Mouse (Mus musculus) liver, adult (tissue): Measurements from ENCODE around the gene Vmn1r183.

Experiments
- GATA4 ChIP-seq: IDR thresholded peaks from 2 replicates; pipeline ENCODE4 v1.6.1; 2014; ENCODE audit warnings: mild to moderate bottlenecking, low read length; ENCODE audit not compliant: insufficient replicate concordance

The Vmn1r183 gene

DNA sequence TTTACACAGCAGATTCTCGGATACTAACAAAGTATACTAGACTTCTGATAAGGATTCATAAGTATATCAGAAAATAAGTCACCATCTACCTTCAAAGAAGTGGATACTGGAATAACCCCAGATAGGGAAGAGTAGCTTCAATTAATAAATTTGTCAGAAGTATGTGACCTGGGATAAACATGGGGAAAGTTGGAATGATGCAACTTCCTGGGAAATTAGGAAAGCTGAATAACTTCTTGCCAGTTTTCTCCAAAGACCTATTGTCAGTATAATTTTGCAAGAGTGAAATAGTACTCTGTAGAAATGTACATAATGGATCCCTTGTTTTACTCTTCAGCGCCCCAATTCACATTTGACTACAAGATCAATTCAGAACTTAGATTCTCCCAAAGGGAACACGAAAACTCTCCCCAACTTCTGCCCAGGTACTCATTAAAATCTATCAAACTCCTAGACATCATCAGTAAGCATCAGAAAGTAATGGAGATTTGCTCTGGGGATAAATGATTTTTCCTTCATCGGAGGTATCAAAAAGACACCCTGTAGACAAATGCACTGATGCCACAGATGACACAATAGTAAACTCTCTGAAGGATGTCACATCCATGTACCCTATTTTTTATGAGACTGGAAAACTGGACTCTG, at the start of gene Vmn1r183:
Gene Vmn1r183, plus strand, starts transcription at position 595 of the 645 bp plus-strand sequence.
- TF ChIP-seq GATA4: no peak

DNA sequence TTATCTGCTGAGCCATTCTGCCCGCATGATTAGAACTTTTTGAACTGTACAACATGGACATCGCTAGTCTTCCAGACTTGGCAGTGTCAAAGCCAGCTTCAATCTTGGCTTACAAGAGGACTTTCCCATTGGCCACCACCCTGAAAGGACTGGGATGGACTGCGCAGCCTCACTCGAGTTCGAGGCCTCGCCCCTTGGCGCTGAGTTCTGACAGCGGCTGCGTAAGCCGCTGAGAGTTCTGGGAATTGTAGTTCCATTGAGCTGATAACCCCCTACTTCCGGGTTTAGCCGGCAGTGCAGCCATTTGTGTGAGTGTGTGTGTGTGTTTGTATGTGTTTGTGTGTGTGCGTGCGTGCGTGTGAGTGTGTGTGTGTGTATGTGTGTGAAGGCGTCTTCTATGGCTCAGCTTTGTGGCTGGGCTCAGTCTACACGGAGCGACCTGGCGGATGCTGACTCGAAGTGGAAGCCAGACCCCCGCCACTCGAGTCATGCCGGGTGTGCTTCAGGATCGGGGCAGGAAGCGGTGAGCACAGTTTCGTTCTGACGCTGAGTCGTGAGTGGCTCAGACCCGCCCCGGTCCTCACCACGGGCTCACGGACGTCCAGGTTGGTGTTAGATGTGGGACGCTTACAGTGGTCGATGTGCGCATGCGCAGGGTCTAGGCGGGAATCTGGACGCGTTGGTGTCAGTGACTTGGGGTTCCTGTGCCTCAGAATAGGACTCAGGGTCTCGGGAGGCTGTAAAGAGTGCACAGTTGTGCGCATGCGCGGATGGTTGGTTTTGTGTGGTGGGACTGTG, 28.8 kb downstream of the Vmn1r183 start, which contains the start of gene Zfp180:
Gene Zfp180, plus strand, starts transcription at position 291 of the 798 bp plus-strand sequence.
- TF ChIP-seq GATA4: peak; percentile 85; the same call in 1 of the 2 replicates

DNA sequence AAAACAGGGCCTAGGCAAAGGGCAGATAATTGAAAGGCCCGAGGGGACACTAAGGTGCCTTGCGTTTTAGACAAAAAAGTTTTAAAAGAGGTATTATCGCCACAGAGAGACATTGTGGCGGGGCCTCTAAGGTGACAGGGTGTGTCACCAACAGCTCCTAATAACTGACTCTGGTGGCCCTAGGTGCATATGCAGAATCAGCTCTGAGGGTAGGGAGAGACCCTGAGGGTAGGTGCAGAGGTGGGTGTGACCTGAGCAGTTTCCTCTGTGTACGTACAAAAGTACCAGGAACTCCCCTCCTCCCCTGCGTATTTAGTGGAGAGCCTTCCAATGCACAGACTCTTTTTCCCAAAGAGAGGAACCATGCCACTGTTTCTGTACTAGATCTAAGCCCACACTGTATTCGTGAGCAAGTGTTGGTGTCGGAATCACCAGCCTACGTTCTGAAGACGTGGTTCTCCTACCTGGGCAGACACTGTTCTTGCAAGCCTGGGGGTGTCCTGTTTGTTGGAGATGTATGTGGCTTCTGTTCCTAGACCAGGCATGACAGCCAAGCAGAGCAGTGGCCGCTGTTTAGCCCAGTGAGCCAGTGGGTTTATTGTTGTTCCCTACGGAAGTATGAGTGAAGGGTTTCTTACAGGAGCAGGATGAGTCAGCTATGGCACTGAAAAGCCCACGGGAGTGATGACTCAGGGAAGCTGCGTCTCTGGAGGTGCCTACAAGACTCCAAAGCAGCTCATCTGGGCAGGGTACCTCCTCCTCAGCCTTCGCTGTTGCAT, 29.6 kb downstream of the Vmn1r183 start:
- no peak for TF ChIP-seq GATA4

DNA sequence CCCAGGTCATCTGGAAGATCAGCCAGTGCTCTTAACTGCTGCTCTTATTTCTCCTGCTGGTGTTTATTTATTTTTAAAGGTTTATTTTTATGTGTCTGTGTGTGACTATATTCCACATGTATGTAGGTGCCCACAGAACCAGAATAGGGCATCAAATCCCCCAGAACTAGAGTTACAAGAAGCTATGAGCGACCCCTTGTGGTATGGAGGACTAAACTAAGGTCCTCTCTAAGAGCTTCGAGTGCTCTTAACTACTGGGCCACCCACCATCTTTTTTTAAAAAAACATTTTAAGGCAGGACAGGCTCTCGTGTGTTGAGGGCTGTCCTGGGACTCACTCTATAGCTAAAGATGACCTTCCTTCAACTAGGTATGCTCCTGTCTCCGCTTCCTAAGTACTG, 33.8 kb downstream of the Vmn1r183 start:
- TF ChIP-seq GATA4: no peak

DNA sequence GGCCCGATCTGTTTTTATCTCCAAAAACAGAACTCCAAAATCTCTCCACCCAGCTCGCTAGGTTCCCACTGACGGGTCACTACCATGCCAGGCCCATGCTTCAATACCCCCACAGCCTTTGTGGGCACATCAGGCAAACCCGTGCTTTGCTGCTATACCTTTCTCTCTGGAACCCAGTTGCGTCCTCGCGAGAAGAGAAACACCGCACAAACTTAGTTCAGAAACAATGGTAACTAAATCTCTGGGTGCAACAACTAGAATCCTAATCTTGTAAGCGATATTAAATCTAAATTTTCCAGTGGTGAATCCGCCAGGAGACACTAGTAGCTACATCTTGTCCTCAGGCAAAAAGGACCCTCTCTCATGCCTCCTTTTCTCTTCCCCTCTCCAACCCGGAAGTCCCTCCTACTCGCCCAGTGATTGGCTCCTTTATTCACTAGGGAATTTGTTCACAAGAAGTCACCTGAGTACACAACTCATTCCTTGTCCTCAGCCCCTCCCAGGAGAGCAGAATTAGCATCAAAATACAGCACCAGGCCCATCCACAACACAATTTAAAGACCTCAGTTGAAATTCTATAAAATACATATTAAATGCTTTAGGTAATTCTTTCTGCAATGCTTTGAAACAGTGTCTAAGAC, 34.6 kb downstream of the Vmn1r183 start:
- no peak for TF ChIP-seq GATA4

DNA sequence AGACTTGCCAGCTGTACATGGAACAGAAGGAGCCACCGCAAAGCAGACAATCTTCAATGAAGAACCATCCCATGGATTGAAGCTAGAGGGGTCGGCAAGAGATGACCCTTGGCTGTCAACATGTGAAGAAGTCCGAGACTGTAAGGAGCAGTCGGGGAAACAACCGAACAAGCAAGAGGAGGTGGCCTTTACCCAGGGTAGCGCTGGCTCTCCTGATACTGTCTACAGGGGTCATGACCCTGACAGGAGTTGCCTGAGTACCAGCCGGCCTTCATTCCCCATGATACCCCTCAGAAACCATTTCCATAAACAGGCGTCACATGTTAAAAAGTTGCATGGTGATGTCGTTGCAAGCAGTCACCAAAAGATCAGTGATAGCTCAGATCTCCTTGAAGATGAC, 51.3 kb downstream of the Vmn1r183 start:
- TF ChIP-seq GATA4: no peak

DNA sequence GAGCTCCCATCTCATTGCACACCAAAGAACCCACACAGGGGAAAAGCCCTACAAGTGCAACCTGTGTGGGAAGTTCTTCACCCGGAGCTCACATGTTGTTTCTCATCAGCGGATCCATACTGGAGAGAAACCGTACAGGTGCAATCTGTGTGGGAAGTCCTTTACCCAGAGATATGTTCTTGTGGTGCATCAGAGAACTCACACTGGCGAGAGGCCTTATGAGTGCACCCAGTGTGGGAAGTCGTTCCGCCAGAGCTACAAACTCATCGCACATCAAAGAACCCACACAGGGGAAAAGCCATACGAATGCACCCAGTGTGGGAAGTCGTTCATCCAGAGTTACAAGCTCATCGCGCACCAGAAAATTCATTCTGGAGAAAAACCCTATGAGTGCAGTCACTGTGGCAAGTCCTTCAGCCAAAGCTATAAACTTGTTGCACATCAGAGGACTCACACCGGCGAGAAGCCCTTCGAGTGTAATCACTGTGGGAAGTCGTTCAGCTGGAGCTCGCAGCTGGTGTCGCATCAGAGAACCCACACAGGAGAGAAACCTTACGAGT, 52.2 kb downstream of the Vmn1r183 start:
- no peak for TF ChIP-seq GATA4

DNA sequence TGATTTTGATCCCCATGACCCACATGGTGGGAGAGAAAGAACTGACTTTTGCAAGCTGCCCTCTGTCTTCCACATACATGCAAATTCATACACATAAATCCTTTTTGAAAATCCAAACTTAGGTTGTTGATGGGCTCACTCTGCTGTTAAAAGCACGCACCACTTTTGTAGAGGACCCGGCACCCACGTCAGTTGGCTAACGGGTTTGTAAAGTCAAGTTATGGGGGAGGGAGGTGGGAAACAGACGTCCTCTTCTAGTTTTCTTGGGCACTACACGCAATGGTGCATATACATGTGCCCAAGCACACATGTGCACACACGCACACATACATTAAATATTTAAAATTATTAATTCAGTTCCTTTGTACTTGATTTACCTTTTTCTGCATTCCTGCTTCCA, 57.8 kb downstream of the Vmn1r183 start:
- no peak for TF ChIP-seq GATA4

DNA sequence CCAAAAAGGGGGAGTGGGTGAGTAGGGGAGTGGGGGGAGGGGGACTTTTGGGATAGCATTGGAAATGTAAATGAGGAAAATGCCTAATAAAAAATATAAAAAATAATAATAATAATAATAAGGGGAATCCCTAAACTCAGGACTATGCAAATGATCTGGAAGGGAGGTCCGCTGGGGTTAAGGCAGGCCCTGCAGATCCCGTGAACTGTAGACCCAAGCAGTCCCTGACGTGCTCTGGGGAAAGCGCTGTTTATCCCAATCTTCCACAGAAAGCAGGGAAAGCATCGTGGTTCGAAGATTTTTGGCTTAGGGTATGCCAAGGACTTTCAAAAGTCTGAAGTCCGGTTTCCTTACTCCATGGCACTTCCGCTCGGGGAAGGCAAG, 58.7 kb downstream of the Vmn1r183 start:
- no peak for TF ChIP-seq GATA4

DNA sequence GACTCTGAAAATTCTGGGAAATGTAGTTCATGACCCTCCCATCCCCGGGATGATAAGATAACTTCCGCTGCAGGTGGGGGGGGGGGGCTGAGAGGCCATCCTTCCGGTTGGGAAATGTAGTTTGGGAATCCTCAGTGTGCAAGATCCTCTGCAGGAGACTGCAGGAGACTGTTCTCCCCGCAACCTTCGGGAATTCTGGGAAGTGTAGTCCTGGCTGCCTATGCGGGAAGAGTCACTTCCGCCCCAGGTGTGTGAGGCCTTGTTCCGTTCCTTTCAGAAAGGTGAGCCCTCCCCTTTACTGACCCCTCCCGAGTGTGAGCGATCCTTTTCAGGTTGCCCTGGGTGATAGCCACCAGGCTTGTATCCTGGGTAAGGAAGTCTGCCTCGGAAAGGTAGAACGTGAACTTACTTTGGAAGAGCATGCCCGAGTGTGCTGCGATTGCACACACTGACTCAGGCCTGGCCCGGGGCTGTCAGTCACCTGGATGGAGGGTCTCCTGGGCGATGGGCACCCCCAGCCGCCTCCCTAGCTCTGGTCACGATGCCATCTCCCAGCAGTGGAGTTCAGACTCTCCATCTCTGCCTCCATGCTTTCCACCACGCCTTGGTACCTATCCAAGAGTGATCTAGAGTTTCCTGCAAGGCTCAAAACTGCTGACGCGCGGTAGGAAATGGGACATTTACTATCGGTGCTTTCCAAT, 59.3 kb downstream of the Vmn1r183 start, which contains the start of gene Zfp112:
Gene Zfp112, plus strand, starts transcription at position 159 of the 701 bp plus-strand sequence.
- TF ChIP-seq GATA4: peak; percentile 80; the same call in 1 of the 2 replicates

DNA sequence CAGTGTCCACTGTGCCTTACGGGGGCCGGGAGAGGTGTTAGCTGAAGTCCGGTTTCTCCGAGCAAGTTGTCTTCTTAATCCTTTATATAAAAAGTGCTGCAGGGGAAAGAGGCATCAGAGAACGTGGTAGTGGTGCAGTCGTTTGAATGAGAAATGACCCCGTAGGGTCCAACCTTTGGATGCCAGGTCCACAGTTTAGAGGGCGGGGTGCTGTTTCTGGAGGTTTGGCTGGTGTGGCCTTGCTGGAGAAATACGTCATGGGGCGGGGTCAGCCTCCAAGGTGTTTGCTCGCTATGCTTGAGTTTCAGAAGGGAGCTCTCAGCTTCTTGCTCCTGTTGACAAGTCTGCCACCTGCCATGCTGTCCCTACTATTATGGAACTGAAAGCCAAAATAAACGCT, 59.9 kb downstream of the Vmn1r183 start:
- no peak for TF ChIP-seq GATA4
